Mouse (Mus musculus): Measurements from ENCODE around the gene Cyp3a13. TPM values are rescaled to one million over a fixed set of nuclear protein-coding genes. Genes with fewer than 3 reads are reported as not detected.
"Not testable (repeated sequence)": the region's sequence is repeated elsewhere in the genome, so short reads cannot be mapped to it uniquely, and the experiment has no call there.

The Cyp3a13 gene
- 1.7 TPM in 1 of 2 replicates, not detected in the other for polyA plus RNA-seq (2015; fragmentation: Nextera tagmentation; extraction: Ambion mirVana)

DNA sequence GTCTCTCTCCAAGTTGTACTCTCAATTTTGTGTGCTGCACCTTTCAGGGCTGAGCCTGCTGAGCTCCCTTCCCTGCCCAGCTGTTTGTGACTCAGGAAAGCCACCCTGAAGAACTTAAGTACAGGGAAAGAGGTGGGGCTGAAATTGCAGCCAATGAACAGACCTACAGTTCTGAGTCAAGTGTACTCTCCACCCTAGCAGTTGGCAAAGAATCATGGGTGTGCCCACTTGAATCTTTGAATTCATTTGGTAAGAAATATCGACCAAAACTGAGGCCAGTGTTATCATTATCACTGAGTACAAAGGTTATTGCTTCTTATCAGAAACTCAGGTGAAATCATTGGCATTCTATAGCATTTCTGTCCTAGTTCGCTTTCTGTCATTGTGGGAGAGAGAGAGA lies at the start of gene Cyp3a13:
TSS of gene Cyp3a13 (minus strand) at position 88 of the 400 bp plus-strand sequence.
- Histone ChIP-seq H3K27ac (replicated peaks) (no peak within 1 kb of the TSS), H3K4me2 (no peak within 1 kb of the TSS), H3K36me3 (no peaks in the 10 kb centered on the region), H3K4me1 (no peaks in the 10 kb centered on the region), H3K4me3 (replicated peaks) (no peak within 1 kb of the TSS), H3K9me3 (replicated peaks) (no peaks in the 10 kb centered on the region), H3K27me3 (replicated peaks) (no peaks in the 10 kb centered on the region), H3K9ac (replicated peaks) (no peak within 1 kb of the TSS)
- ATAC-seq (ENCODE audit: low FRiP score): no peak
- WGBS: 68% methylated on average over 2 of the region's 2 CpGs

DNA sequence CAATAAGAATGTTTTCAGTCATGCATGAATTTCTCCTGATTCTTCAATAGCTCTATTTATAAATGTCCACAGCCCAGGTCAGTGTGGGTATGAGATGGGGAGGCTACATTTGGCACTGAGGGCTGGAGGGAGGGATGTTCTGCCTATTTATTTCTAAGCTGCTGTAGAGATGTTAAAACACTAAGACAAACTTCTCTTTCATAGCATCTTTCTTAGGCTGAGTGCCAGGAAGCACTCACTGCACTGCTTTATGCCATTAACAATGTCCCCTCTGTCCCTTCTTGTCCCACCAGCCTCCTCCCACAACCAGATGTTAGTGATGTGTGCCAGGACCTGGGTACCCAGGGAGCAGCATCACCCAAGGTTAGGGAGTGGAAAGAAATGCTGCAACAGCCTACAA lies 45.1 kb upstream of the Cyp3a13 start:
- no peak overlapping the region for H3K4me3 ChIP-seq (replicated peaks)
- H3K9ac ChIP-seq (replicated peaks): no peak overlapping the region
- H3K4me2 ChIP-seq: no peak overlapping the region
- no peak overlapping the region for H3K27ac ChIP-seq (replicated peaks)
- no peaks in the 10 kb centered on the region for H3K27me3 ChIP-seq (replicated peaks)
- H3K36me3 ChIP-seq: no peaks in the 10 kb centered on the region
- no peaks in the 10 kb centered on the region for H3K4me1 ChIP-seq
- ATAC-seq (ENCODE audit: low FRiP score): no peak
- H3K9me3 ChIP-seq (replicated peaks): no peaks in the 10 kb centered on the region

DNA sequence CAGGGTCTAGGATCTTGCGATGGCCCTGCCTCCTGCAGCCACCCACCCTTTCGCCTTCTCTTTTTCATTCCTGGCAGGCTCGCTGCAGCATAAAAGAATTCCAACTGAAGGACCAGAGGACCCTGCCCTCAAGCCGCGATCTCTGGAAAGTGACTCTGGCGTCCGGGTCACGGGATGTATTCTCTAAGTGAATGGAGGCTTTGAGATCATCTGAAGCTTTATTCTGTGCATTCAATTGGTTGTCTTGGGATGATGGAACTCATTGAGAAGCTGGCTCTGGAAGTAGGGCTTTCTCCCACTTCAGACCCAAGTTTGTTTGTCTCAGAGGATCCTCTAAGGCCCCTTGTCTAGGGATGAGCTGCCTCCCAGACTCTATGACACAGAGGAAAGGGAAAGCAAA lies 41.5 kb upstream of the Cyp3a13 start, which contains the start of gene Gjc3:
TSS of gene Gjc3 (minus strand) at position 154 of the 400 bp plus-strand sequence.
- Histone ChIP-seq H3K4me1 (no peaks in the 10 kb centered on the region), H3K4me3 (replicated peaks) (no peak within 1 kb of the TSS), H3K9ac (replicated peaks) (no peak within 1 kb of the TSS), H3K36me3 (no peaks in the 10 kb centered on the region), H3K9me3 (replicated peaks) (no peaks in the 10 kb centered on the region), H3K27me3 (replicated peaks) (no peaks in the 10 kb centered on the region), H3K27ac (replicated peaks) (no peak within 1 kb of the TSS), H3K4me2 (no peak within 1 kb of the TSS)
- WGBS: 68% methylated on average over 8 of the region's 8 CpGs
- ATAC-seq (ENCODE audit: low FRiP score): no peak

DNA sequence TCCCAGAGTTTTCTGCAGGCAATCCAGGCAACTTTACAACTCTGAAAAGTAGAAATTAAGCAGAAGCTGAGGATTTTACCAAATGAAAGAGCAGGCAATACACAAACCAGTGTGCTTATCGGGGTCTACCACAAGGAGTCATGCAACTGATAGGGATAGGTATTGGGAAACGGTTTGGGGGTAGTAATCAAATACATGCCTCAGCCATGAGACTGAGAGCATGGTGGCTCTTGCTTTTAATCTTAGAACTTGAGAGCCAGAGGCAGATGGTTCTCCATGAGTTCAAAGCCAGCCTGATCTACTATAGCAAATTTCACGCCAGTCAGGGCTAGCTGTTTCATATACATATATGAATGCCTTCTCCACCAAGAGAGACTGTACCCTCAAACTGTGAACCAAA lies 35.0 kb upstream of the Cyp3a13 start:
- Histone ChIP-seq H3K9ac (replicated peaks) (no peak overlapping the region), H3K27ac (replicated peaks) (no peak overlapping the region), H3K9me3 (replicated peaks) (no peaks in the 10 kb centered on the region), H3K4me1 (no peaks in the 10 kb centered on the region), H3K27me3 (replicated peaks) (no peaks in the 10 kb centered on the region), H3K4me3 (replicated peaks) (no peak overlapping the region), H3K36me3 (no peaks in the 10 kb centered on the region), H3K4me2 (no peak overlapping the region)
- WGBS: 90% methylated on average over 3 of the region's 3 CpGs
- no peak for ATAC-seq (ENCODE audit: low FRiP score)

DNA sequence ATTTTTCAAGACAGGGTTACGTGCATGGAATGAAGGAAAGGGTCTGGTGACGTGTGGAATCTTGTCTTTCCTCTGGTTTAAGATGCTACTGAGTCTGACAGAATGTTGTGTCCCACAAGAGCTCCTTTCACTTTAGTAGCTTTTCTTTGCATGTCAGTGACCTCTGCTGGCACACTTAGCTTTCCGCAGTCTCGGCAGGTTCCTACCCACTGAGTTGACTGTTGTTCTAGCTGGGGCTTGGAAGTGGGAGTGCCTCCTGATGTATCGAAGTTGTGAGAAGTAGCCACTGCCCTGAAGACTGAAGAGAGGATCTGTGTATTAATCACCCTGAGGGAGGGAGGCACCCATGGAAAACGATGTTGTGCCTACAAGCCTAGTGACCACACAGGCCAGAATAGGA lies 29.8 kb upstream of the Cyp3a13 start:
- H3K4me1 ChIP-seq: no peaks in the 10 kb centered on the region
- H3K9ac ChIP-seq (replicated peaks): no peak overlapping the region
- ATAC-seq (ENCODE audit: low FRiP score): no peak
- no peak overlapping the region for H3K27ac ChIP-seq (replicated peaks)
- WGBS: 53% methylated on average over 6 of the region's 6 CpGs
- no peaks in the 10 kb centered on the region for H3K9me3 ChIP-seq (replicated peaks)
- no peak overlapping the region for H3K4me2 ChIP-seq
- H3K4me3 ChIP-seq (replicated peaks): no peak overlapping the region
- H3K27me3 ChIP-seq (replicated peaks): no peaks in the 10 kb centered on the region
- H3K36me3 ChIP-seq: no peaks in the 10 kb centered on the region

DNA sequence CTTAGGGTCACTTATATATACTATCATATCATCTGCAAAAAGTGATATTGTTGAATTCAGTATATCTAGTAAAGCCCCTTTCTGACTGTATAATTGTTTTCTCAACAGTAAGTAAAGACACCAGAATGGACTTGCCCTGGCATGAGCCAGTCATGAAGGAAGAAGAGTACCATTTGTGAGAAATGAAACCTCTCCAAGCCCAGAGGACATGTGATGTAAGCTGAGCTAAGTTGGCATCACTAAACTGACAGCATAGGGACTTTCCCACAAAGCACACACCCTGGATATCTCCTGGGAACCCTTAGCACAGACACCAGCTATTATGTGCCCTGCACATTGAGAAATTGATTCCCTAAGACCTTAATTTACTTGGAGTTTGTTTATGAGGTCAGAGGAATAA lies 25.9 kb upstream of the Cyp3a13 start:
- no peak for ATAC-seq (ENCODE audit: low FRiP score)
- no peak overlapping the region for H3K4me2 ChIP-seq
- no peak overlapping the region for H3K27ac ChIP-seq (replicated peaks)

DNA sequence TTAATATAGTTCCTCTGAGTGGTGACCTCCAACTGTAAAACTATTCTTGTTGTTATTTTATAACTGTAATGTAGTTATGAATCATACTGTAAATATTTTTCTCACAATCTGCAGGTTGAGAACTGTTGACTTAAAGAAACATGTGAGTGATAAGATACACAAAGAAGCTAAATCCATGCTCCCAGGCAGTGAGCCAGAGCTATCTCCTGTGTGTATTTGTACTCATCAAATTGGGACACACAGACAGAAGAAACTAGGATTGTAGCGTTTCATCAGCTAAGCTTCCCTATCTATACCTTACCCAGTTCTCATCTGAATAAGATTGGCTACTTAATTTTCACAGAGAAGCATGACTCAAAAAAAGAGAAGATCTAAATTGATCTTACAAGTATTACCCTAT lies 21.7 kb upstream of the Cyp3a13 start:
- Histone ChIP-seq H3K4me3 (replicated peaks) (no peak overlapping the region), H3K27ac (replicated peaks) (no peak overlapping the region), H3K9ac (replicated peaks) (no peak overlapping the region), H3K4me2 (no peak overlapping the region), H3K27me3 (replicated peaks) (no peaks in the 10 kb centered on the region), H3K36me3 (no peaks in the 10 kb centered on the region), H3K9me3 (replicated peaks) (no peaks in the 10 kb centered on the region), H3K4me1 (no peaks in the 10 kb centered on the region)
- WGBS: 82% methylated on average over 1 of the region's 1 CpGs
- no peak for ATAC-seq (ENCODE audit: low FRiP score)

More for the DNA sequence above, 25.9 kb upstream of the Cyp3a13 start:
- Histone ChIP-seq H3K4me1 (no peaks in the 10 kb centered on the region), H3K27me3 (replicated peaks) (no peaks in the 10 kb centered on the region), H3K9me3 (replicated peaks) (no peaks in the 10 kb centered on the region), H3K4me3 (replicated peaks) (no peak overlapping the region), H3K9ac (replicated peaks) (no peak overlapping the region), H3K36me3 (no peaks in the 10 kb centered on the region)

DNA sequence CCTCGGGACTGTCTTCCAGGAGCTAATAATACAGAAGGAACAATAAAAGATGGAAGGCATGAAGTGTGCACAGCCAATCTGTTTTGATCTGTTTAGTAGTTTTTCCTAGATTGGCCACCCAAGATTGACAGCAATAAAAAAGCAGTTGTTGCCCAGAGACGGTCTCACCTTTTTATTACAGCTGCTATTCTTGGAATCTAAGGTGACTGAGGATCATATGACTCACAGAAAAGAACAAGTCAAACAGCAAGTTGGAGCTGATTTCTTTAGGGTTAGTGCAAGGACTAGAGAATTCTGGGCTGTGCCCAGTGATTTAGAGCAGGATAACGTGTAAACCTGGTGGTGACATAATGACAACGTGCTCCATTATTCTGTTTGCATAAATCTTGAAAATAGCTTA lies 19.5 kb upstream of the Cyp3a13 start:
- Histone ChIP-seq H3K4me2 (no peak overlapping the region), H3K36me3 (no peaks in the 10 kb centered on the region), H3K9me3 (replicated peaks) (no peaks in the 10 kb centered on the region), H3K4me1 (no peaks in the 10 kb centered on the region), H3K9ac (replicated peaks) (no peak overlapping the region), H3K27me3 (replicated peaks) (no peaks in the 10 kb centered on the region), H3K4me3 (replicated peaks) (no peak overlapping the region), H3K27ac (replicated peaks) (no peak overlapping the region)
- WGBS: 79% methylated on average over 4 of the region's 4 CpGs
- no peak for ATAC-seq (ENCODE audit: low FRiP score)

DNA sequence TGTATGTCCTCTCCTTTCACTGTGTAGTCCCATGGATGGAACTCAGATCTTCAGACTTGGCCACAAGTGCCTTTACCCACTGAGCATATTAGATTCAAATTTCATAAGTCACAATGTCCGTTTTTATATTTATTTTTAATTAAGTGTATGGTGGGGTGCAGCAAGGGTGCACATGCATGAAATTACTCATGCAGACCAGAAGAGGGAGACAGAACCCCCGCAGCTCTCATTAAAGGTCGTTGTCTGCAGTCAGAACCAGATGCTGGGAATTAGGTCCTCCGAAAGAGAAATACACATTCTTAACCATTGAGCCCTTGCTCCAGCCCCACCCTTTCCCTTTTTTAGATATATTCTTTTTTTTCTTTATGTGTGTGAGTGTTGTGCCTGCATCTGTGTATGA lies 15.8 kb upstream of the Cyp3a13 start:
- Histone ChIP-seq H3K27me3 (replicated peaks) (no peaks in the 10 kb centered on the region), H3K4me1 (no peaks in the 10 kb centered on the region), H3K9ac (replicated peaks) (no peak overlapping the region), H3K4me2 (no peak overlapping the region), H3K27ac (replicated peaks) (no peak overlapping the region), H3K36me3 (no peaks in the 10 kb centered on the region), H3K9me3 (replicated peaks) (no peaks in the 10 kb centered on the region), H3K4me3 (replicated peaks) (no peak overlapping the region)
- no peak for ATAC-seq (ENCODE audit: low FRiP score)
- WGBS: 68% methylated on average over 4 of the region's 4 CpGs

DNA sequence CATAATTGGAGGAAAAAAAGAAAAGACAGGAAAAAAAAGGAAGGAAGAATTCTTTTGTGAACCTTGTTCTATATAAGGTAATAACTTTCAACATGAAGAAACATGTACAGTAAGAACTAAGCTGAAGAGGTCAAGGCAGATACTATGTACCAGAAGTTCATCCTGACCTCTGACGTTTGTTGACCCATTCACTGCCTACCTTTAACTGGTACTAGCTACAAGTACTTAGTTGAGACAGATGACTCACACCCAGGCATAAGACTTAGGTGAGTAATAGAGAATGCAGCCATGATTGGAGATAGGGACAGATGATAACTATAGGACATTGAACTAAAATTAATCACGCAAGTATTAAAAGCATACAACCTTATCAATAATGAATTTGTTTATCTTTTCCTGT lies 15.1 kb upstream of the Cyp3a13 start:
- Histone ChIP-seq H3K9ac (replicated peaks) (no peak overlapping the region), H3K4me2 (no peak overlapping the region), H3K4me3 (replicated peaks) (no peak overlapping the region), H3K9me3 (replicated peaks) (no peaks in the 10 kb centered on the region), H3K27me3 (replicated peaks) (no peaks in the 10 kb centered on the region), H3K27ac (replicated peaks) (no peak overlapping the region), H3K36me3 (no peaks in the 10 kb centered on the region), H3K4me1 (no peaks in the 10 kb centered on the region)
- ATAC-seq (ENCODE audit: low FRiP score): no peak
- 95% methylated on average over 2 of the region's 2 CpGs for WGBS

DNA sequence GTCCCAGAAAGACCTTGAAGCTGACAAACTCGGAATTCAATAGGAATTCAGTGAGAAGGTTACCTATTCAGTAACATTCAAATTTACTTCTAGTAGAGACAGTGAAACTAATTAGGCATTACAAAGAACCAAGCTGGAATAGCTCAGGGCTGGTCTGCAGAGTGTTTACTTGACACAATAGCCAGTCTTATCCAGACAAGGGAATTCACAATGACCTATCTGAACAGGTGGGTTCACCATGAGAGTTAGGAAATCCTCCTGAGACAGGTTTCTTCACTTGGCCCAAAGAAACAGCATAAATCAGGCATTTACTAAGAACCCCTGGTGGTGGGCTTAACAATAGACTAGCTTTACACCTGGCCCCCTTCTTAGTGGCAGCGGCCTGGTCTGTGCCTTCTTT lies 12.5 kb upstream of the Cyp3a13 start:
- not testable (repeated sequence) for H3K9me3 ChIP-seq (replicated peaks); H3K4me2 ChIP-seq; H3K27ac ChIP-seq (replicated peaks); ATAC-seq (ENCODE audit: low FRiP score); H3K4me1 ChIP-seq; H3K9ac ChIP-seq (replicated peaks); H3K27me3 ChIP-seq (replicated peaks); H3K4me3 ChIP-seq (replicated peaks); H3K36me3 ChIP-seq
- 77% methylated on average over 2 of the region's 2 CpGs for WGBS

DNA sequence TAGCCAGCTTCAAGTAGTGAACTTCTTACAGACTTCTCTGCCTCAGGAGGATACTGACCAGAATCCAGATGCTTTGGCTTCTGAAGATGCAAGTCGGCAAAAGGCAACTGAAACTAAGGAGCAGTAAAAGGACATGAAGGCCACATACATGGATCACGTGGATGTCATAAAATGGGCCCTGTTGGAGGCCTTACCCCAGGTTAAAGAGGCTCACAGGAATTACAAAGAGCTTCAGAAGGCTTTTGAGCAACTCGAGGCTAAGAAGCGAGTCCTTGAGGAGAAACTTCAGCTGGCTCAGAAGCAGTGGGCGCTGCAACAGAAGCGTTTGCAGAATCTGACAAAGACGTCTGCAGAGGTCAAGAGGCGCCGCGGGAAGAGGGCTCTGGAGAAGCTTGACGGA lies 7.0 kb upstream of the Cyp3a13 start:
- no peak for ATAC-seq (ENCODE audit: low FRiP score)
- H3K9me3 ChIP-seq (replicated peaks): no peaks in the 10 kb centered on the region
- no peak overlapping the region for H3K9ac ChIP-seq (replicated peaks)
- 83% methylated on average over 11 of the region's 11 CpGs for WGBS
- H3K36me3 ChIP-seq: no peaks in the 10 kb centered on the region
- H3K4me2 ChIP-seq: no peak overlapping the region
- no peaks in the 10 kb centered on the region for H3K4me1 ChIP-seq
- H3K4me3 ChIP-seq (replicated peaks): no peak overlapping the region
- no peaks in the 10 kb centered on the region for H3K27me3 ChIP-seq (replicated peaks)
- no peak overlapping the region for H3K27ac ChIP-seq (replicated peaks)

DNA sequence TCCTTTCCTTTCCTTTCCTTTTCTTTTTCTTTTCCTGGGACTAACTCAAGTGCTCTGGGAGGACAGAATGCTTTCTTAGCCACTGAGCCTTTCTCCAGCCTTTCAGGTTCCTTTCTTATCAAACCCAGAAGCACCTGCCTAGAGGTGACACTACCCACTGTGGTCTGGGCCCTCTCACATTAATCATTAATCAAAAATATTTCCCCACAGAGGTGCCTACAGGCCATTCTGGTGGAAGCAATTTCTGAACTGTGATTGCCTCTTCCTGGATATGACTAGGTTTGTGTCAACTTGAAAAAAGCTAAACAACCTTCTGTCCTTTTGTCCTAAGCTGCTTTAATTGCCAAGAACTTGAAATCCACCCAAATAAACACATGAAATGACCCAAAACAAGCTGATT lies 752 bp upstream of the Cyp3a13 start:
- no peak for ATAC-seq (ENCODE audit: low FRiP score)
- H3K27me3 ChIP-seq (replicated peaks): no peaks in the 10 kb centered on the region

More for the DNA sequence above, 752 bp upstream of the Cyp3a13 start:
- H3K27ac ChIP-seq (replicated peaks): no peak overlapping the region
- no peaks in the 10 kb centered on the region for H3K4me1 ChIP-seq
- no peaks in the 10 kb centered on the region for H3K9me3 ChIP-seq (replicated peaks)
- H3K4me3 ChIP-seq (replicated peaks): no peak overlapping the region
- no peaks in the 10 kb centered on the region for H3K36me3 ChIP-seq
- H3K9ac ChIP-seq (replicated peaks): no peak overlapping the region
- no peak overlapping the region for H3K4me2 ChIP-seq
